Mouse (Mus musculus) skeletal muscle tissue, adult 2 months (tissue): ENCODE results near the gene Flnc.
"Not testable (repeated sequence)": the region's sequence is repeated elsewhere in the genome, so short reads cannot be mapped to it uniquely, and the experiment has no call there.

Source experiments
- DNase-seq: peaks from one replicate; pipeline ENCODE4 v3.0.0-alpha.2; 2012; ENCODE audit warnings: low read depth, low spot score

The Flnc gene

GRCm38 (mm10) chr6:29433038-29433803 is at the start of gene Flnc:
Gene Flnc, plus strand, starts transcription at chr6:29433256.
- DNase-seq: peak; percentile 64

GRCm38 (mm10) chr6:29388052-29388518 is 45.0 kb upstream of the Flnc start, which contains the start of gene Opn1sw:
Gene Opn1sw, minus strand, starts transcription at chr6:29388468.
- DNase-seq: peak; percentile 13

- peak; percentile 93 for DNase-seq
Measured at GRCm38 (mm10) chr6:29388606-29389080, 44.4 kb upstream of the Flnc start.

GRCm38 (mm10) chr6:29389425-29389824 is 43.6 kb upstream of the Flnc start:
- no peak for DNase-seq

GRCm38 (mm10) chr6:29390500-29390899 is 42.6 kb upstream of the Flnc start:
- DNase-seq: not testable (repeated sequence)

GRCm38 (mm10) chr6:29391241-29391640 is 41.8 kb upstream of the Flnc start:
- not testable (repeated sequence) for DNase-seq

- DNase-seq: no peak
Measured at GRCm38 (mm10) chr6:29391802-29392201, 41.3 kb upstream of the Flnc start.

GRCm38 (mm10) chr6:29394286-29394685 is 38.8 kb upstream of the Flnc start:
- no peak for DNase-seq

- peak; percentile 25 for DNase-seq
Measured at GRCm38 (mm10) chr6:29395910-29396713, 36.9 kb upstream of the Flnc start, which contains the start of gene Ccdc136. Gene Ccdc136, plus strand, starts transcription at chr6:29396309.

GRCm38 (mm10) chr6:29396714-29397540 is 36.1 kb upstream of the Flnc start:
- no peak for DNase-seq

- no peak for DNase-seq
Measured at GRCm38 (mm10) chr6:29397575-29397974, 35.5 kb upstream of the Flnc start.

GRCm38 (mm10) chr6:29399851-29400250 is 33.2 kb upstream of the Flnc start:
- DNase-seq: no peak

- peak; percentile 42 for DNase-seq
Measured at GRCm38 (mm10) chr6:29402693-29403342, 30.2 kb upstream of the Flnc start.

- no peak for DNase-seq
Measured at GRCm38 (mm10) chr6:29406412-29406811, 26.6 kb upstream of the Flnc start.

GRCm38 (mm10) chr6:29415446-29415845 is 17.6 kb upstream of the Flnc start:
- DNase-seq: no peak

GRCm38 (mm10) chr6:29420596-29420995 is 12.5 kb upstream of the Flnc start:
- DNase-seq: no peak

- DNase-seq: no peak
Measured at GRCm38 (mm10) chr6:29425118-29425517, 7.9 kb upstream of the Flnc start.

GRCm38 (mm10) chr6:29426331-29426730 is 6.7 kb upstream of the Flnc start:
- DNase-seq: no peak

- no peak for DNase-seq
Measured at GRCm38 (mm10) chr6:29428171-29428570, 4.9 kb upstream of the Flnc start.

- DNase-seq: peak; percentile 94
Measured at GRCm38 (mm10) chr6:29430681-29431420, 2.2 kb upstream of the Flnc start.
